Mouse (Mus musculus): ENCODE results near the gene Apbb1ip.

The Apbb1ip gene

DNA sequence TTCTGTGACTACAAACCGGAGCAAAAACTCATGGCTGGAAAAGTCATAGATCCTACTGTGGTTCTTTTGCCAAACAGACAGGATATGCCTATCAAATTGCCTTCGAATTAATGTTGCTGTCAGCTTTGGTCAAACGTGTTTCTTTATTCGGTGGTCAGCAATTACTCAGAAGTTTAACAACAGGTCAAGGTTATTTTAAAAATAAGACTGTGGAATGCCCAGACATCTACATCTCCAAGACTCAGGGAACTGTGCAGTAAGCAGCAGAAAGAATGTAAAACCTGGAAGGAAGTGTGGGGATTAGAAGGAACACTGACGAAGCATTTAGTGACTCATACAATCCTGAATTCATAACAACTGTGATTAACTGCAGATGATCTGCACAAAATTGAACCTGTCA, 40.0 kb downstream of the Apbb1ip start:
- in situ Hi-C loops (cut with MboI, MseI) = loop anchor here (25.0 kb wide), 1 partner anchor 1852 kb away; the partner anchor contains the start of gene Arhgap21

DNA sequence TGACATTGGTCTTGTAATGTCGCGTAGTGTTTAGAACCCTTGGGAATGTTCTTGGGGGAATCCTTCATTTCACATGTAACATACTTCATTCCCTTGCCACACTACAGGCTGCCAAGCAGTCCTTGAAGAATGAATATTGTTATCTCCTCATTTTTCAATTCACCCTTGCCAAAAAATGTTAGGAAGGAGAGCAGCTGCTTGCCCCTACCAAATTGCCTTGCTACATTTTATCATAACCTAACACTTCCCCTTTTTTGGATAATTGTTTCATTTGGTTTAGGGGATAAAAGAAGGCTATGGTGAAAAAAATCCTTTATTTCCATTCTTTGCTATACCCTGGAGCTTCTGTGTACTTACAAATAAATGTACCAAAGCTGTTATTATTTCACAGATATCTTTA, 41.8 kb downstream of the Apbb1ip start:
- in situ Hi-C loops (cut with MboI, MseI) = loop anchor here (25.0 kb wide), 1 partner anchor 1853 kb away; the partner anchor contains the start of gene Arhgap21

- in situ Hi-C loops (cut with MboI, MseI) = loop anchor here (25.0 kb wide), 1 partner anchor 1854 kb away; the partner anchor contains the start of gene Arhgap21
Measured at GRCm38 (mm10) chr2:22816231-22816630, 42.3 kb downstream of the Apbb1ip start.

- in situ Hi-C loops (cut with MboI, MseI) = loop anchor here (25.0 kb wide), 1 partner anchor 1860 kb away; the partner anchor contains the start of gene Arhgap21
Measured at GRCm38 (mm10) chr2:22822293-22822692, 48.4 kb downstream of the Apbb1ip start.

GRCm38 (mm10) chr2:22845514-22845913, 71.6 kb downstream of the Apbb1ip start:
- in situ Hi-C loops (cut with MboI, MseI) = no loop called here

DNA sequence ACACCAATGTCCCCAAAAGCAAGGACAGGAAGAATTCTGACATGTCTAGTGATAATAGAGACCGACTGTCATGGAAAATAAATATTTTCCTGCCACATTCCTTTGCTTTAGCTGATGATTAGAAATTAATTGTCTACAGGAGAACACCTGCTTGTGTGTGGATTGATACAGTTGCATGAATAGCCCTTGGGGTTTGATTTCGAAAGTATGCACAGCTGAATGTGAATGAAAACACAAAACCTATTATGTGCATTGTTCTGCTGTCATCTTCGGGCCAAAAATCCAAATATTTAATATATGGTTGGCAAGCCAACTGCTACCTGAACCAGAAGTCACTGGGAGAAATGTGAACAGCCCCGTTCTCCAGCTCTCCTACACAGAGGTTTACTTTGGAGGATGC, 78.0 kb downstream of the Apbb1ip start:
- in situ Hi-C loops (cut with MboI, MseI) = loop anchor here (25.0 kb wide), 1 partner anchor 440 kb away; no protein-coding TSS in a partner anchor

- in situ Hi-C loops (cut with MboI, MseI) = loop anchor here (25.0 kb wide), 1 partner anchor 445 kb away; no protein-coding TSS in a partner anchor
Measured at GRCm38 (mm10) chr2:22857501-22857900, 83.6 kb downstream of the Apbb1ip start.

DNA sequence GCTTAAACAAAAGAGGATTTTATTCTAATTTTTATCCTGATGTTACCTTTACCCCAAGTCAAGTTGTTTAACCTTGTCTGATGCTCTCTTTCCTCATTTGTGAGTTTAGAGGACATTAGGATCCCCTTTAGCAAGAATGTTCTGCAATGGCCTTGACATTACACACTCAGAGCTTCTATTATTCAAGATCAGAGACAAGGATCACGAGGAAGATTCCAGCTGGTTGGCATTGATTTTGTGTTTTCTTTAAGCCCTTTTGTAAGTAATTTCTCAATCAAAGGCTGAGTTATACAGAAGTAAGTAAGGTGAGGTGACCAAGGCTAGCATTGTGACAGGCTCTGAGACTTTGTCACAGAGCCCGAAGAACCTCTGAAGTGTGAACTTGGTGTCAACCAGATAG, 88.3 kb downstream of the Apbb1ip start:
- in situ Hi-C loops (cut with MboI, MseI) = loop anchor here (10.0 to 25.0 kb wide), 2 partner anchors 217 to 450 kb away; no protein-coding TSS in a partner anchor

DNA sequence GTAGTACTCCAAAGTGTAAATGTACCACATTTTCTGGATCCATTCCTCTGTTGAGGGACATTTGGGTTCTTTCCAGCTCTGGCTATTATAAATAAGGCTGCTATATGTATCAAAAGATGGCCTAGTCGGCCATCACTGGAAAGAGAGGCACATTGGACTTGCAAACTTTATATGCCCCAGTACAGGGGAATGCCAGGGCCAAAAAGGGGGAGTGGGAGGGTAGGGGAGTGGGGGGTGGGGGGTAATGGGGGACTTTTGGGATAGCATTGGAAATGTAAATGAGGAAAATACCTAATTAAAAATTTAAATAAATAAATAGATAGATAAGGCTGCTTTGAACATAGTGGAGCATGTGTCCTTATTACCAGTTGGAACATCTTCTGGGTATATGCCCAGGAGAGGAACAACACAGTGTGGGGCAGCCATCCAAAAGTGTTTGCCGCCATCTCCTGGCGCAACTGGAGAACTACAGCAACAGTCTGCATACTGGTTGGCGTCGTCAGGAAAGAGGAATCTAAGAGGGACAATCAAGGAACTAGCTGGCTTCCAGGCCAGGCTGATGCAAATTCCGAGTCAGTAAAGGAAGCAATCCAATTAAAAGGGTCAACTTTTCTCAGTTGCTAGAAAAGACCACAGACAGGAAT, 90.6 kb downstream of the Apbb1ip start:
- in situ Hi-C loops (cut with MboI, MseI) = loop anchor here (5.0 to 25.0 kb wide), 3 partner anchors 107 to 452 kb away; no protein-coding TSS in a partner anchor

DNA sequence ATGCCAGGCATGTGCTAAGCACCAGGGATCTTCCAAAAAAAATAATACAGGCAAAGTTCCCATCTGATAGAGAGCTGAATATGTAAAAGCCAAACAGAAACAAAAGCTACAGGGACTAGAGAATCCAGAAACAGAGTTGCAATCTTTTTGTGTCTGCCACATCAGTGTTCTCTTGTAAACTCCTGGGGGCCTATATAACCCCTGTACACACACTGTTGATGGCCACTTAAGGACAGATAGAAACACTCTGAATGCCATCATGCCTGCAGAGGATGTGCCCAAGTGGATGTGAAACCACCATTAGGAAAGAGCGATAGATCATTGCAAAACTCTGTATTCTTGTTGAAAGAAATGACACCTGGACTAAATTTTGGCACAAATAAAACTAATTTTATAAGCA, 91.9 kb downstream of the Apbb1ip start:
- in situ Hi-C loops (cut with MboI, MseI) = loop anchor here (5.0 to 25.0 kb wide), 3 partner anchors 109 to 454 kb away; no protein-coding TSS in a partner anchor

DNA sequence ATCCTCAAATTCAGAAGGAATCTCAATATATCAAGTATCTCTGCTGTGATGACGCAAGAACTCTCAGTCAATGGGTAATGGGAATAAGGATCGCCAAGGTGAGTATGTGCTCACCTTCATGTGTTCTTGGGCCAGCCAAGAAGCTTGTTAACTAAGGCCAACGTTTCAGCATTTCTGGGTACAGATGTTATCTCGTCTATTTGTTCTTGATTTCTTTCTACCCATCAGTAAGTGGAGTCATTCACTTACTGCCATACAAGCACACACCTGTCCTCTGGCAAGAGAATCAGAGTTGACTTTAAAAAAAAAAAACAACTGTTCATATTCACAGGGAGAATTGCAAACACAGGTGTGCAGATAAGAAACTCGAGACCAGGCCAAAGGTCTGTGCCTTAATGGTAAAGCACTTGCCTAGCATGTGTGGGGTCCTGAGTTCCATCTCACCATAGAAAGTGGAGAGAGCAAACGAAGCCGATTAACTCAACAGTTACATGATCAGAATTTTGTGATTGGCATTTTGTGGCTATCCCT, 93.1 kb downstream of the Apbb1ip start:
- in situ Hi-C loops (cut with MboI, MseI) = loop anchor here (5.0 to 25.0 kb wide), 3 partner anchors 110 to 455 kb away; no protein-coding TSS in a partner anchor

DNA sequence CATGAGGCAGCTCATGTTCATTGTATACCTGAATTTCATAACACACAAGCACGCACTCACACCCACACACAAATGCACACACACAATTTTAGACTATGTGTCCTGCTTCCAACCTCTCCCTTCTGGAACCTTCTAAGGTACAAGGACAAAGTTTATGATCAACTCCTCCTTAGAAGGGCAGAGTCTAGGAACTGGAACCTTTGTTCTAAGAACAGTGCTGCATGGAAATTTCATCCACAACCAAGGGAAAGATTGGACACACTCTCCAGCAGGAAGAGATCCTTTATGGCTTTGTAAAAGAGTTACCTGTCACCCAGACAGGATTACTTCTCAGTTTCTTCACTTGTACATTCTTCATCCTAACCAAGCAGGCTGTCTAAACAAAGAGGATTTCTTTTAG, 99.3 kb downstream of the Apbb1ip start:
- in situ Hi-C loops (cut with MboI, MseI) = loop anchor here (25.0 kb wide), 1 partner anchor 461 kb away; no protein-coding TSS in a partner anchor

DNA sequence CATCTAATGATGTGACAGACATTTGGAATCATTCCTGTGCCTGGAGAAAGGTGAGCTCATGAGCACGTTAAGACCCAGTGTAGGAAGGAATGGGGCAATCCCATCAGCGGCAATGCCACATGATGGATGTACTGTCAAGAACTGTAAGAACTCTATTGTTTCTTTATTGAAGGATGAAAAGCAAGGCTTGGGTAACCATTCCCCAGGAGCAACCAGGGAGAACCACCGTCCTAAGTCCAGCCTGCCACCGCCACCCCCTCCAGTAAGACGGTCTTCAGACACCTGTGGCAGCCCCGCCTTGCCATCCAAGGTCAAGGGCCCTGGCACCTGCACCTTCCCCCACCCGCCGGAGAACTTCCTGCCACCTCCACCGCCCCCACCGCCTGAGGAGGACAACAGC, 100.7 kb downstream of the Apbb1ip start:
- in situ Hi-C loops (cut with MboI, MseI) = loop anchor here (25.0 kb wide), 1 partner anchor 462 kb away; no protein-coding TSS in a partner anchor

DNA sequence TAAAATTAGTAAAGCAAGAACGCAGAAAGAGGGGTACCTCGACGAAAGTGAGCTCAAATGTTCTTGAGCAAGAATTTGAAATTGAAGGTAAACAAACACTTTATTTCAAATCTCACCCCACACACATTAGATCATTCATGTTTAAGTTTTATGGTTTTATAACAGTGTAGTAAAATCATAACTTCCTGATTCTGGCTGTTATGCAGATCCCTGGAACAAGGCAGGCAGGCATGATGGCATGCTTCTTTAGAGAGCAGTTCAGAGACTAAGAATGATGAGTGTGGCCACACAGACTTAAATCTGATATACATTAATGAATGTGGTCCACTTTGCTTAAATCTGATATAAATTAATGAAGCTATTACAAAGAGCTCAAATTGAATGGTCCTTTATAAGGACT, 102.7 kb downstream of the Apbb1ip start:
- in situ Hi-C loops (cut with MboI, MseI) = no loop called here

GRCm38 (mm10) chr2:22878781-22879180, 104.9 kb downstream of the Apbb1ip start:
- in situ Hi-C loops (cut with MboI, MseI) = no loop called here

DNA sequence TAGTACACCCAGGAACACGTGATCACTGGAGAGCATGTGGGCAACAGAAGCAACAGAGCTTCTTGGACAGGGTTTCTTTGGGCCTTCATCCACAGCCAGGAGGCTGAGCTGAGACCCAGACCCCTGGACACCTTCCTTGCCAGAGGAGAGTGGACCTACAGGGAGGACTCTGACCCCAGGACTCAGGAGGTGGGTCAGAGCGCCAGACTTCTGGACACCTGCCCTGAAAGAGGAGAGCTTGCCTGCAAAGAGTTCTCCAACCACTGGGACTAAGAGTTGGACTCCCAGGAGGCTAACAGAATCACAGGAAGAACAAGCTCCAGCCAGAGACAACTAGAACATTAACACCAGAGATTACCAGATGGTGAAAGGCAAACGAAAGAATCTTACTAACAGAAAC, 106.8 kb downstream of the Apbb1ip start:
- in situ Hi-C loops (cut with MboI, MseI) = loop anchor here (5.0 kb wide), 1 partner anchor 923 kb away; no protein-coding TSS in a partner anchor

- in situ Hi-C loops (cut with MboI, MseI) = no loop called here
Measured at GRCm38 (mm10) chr2:22894932-22895281, 121.0 kb downstream of the Apbb1ip start.

GRCm38 (mm10) chr2:22895282-22896273, 121.7 kb downstream of the Apbb1ip start, which contains the start of gene Pdss1:
Pdss1 (plus strand) TSS chr2:22895522.
- in situ Hi-C loops (cut with MboI, MseI) = no loop called here

DNA sequence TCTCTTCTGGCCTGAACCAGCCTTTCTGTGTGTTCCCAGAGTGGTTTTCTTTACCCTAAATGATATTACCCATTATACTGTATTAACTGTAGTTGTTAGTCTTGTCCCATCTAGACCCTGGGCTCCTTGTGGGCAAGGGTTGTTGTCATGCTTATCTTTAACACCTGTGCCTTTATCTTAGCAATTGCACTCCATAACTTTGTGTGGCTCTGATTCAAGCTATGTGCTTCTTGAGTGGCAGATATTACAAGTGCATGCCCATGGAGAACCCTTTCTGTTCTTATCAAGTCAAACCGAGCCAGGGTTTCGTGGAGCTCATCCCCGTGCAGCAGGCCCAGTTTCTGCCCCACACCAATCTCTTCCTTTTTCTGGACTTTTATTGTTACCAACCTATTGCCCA, 130.1 kb downstream of the Apbb1ip start:
- in situ Hi-C loops (cut with MboI, MseI) = no loop called here

- in situ Hi-C loops (cut with MboI, MseI) = no loop called here
Measured at GRCm38 (mm10) chr2:22914421-22914820, 140.5 kb downstream of the Apbb1ip start.

DNA sequence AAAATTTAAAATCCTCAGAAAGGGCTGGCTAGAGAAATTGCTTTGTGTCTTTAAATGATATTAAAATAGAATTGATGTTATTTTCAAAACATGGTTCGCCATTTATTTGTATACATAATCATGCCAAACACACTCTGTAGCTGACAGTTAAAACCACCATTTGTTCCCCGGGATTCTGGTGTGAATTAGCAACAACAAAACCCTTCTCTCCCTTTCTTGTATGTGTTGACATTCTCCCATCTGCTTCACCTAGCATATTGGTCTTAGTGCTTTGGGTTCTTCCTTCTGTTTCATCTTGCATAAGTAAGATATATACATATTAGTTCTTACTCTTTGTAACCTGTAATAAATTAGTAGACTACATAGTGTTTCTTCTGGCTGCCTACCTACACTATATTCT, 144.8 kb downstream of the Apbb1ip start:
- in situ Hi-C loops (cut with MboI, MseI) = no loop called here
